ENCODE assay signal across 11 mouse cellular contexts in the genomic region with DNA sequence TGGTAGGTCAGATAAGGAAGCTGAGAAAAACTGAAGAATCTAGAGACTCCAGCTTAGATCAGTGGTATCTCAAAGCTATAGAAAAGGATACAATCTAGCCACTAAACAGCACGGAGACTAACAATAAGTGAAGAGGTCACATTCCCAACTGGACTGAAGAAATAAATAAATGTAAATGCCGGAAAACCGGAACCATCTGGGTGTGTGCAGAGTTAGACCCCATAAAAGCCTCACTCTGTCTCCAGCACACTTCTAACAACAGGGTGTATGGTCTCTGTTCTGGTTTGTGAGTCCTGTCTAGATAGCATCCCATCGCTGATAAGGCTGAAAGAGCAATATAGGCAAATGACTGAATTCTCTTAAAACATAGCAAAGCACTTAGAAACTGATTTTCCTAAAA. TPM values are rescaled to one million over a fixed set of nuclear protein-coding genes. Genes with fewer than 3 reads are reported as not detected.
DNase-seq lines count a peak whose midpoint lies in the region; ATAC-seq lines count a peak whose summit lies in the region.
"Had no signal": no experiment of that assay in that cellular context is flagged by ENCODE, and none has a peak within 500 bp of the region (broad histone marks: within the 10 kb centered on the region; RNA-seq: fewer than 3 reads in every experiment).

No protein-coding gene starts in this region.

- no peaks in the 10 kb centered on the region for H3K27me3 ChIP-seq in heart, embryonic 13.5 days (replicated peaks)
- no peaks in the 10 kb centered on the region for H3K27me3 ChIP-seq in limb, embryonic 12.5 days
- H3K27me3 ChIP-seq in limb, embryonic 10.5 days (ENCODE audit: low read depth, poor library complexity, severe bottlenecking): no peaks in the 10 kb centered on the region
- H3K27me3 ChIP-seq in embryonic facial prominence, embryonic 13.5 days: no peaks in the 10 kb centered on the region
- H3K27me3 ChIP-seq in neural tube, embryonic 15.5 days (replicated peaks): no peaks in the 10 kb centered on the region
- H3K27me3 ChIP-seq in forebrain, embryonic 15.5 days: no peaks in the 10 kb centered on the region
- H3K27me3 ChIP-seq: liver, embryonic 15.5 days; midbrain, embryonic 12.5 days had no signal

- H3K27ac ChIP-seq in heart, embryonic 13.5 days (replicated peaks): peak overlapping the region; percentile 90
- peak overlapping the region; percentile 79 for H3K27ac ChIP-seq in limb, embryonic 12.5 days
- H3K27ac ChIP-seq in limb, embryonic 10.5 days: no peak overlapping the region
- H3K27ac ChIP-seq in embryonic facial prominence, embryonic 13.5 days: peak overlapping the region; percentile 24; the same call in 1 of the 2 replicates
- H3K27ac ChIP-seq in neural tube, embryonic 15.5 days (replicated peaks): peak overlapping the region; percentile 63; the same call in 1 of the 2 replicates
- H3K27ac ChIP-seq in forebrain, embryonic 15.5 days (replicated peaks): no peak overlapping the region
- H3K27ac ChIP-seq: liver, embryonic 15.5 days; midbrain, embryonic 12.5 days had no signal

- H3K4me1 ChIP-seq in heart, embryonic 13.5 days: peaks cover 17% of the 10 kb centered on the region
- H3K4me1 ChIP-seq in limb, embryonic 12.5 days (replicated peaks): peaks cover 20% of the 10 kb centered on the region
- peaks cover 14% of the 10 kb centered on the region for H3K4me1 ChIP-seq in limb, embryonic 10.5 days
- peaks cover 17% of the 10 kb centered on the region for H3K4me1 ChIP-seq in embryonic facial prominence, embryonic 13.5 days
- H3K4me1 ChIP-seq in neural tube, embryonic 15.5 days: 0 out of 2 replicates have a peak, but pooled peaks cover 9% of the 10 kb centered on the region
- H3K4me1 ChIP-seq in forebrain, embryonic 15.5 days: peaks cover 9% of the 10 kb centered on the region; the same call in 1 of the 2 replicates
- H3K4me1 ChIP-seq: liver, embryonic 15.5 days; midbrain, embryonic 12.5 days had no signal

- peak overlapping the region; percentile 58 for H3K4me2 ChIP-seq in heart, embryonic 13.5 days
- no peak overlapping the region for H3K4me2 ChIP-seq in limb, embryonic 12.5 days
- H3K4me2 ChIP-seq in embryonic facial prominence, embryonic 13.5 days: peak overlapping the region; percentile 9; the same call in 1 of the 2 replicates
- H3K4me2 ChIP-seq in neural tube, embryonic 15.5 days: no peak overlapping the region
- H3K4me2 ChIP-seq in forebrain, embryonic 15.5 days (replicated peaks): no peak overlapping the region
- H3K4me2 ChIP-seq: liver, embryonic 15.5 days; midbrain, embryonic 12.5 days had no signal

- 55% methylated on average over 4 of the region's 4 CpGs for WGBS in heart, embryonic 13.5 days
- WGBS in limb, embryonic 12.5 days: 75% methylated on average over 4 of the region's 4 CpGs
- 83% methylated on average over 4 of the region's 4 CpGs for WGBS in limb, embryonic 10.5 days
- WGBS in embryonic facial prominence, embryonic 13.5 days: 78% methylated on average over 4 of the region's 4 CpGs
- WGBS in neural tube, embryonic 15.5 days: 84% methylated on average over 4 of the region's 4 CpGs
- WGBS in forebrain, embryonic 15.5 days: 97% methylated on average over 4 of the region's 4 CpGs

- H3K9ac ChIP-seq in heart, embryonic 13.5 days: peak overlapping the region; percentile 80; the same call in 1 of the 2 replicates
- no peak overlapping the region for H3K9ac ChIP-seq in limb, embryonic 12.5 days (replicated peaks)
- H3K9ac ChIP-seq in embryonic facial prominence, embryonic 13.5 days: no peak overlapping the region
- H3K9ac ChIP-seq in neural tube, embryonic 15.5 days (replicated peaks): no peak overlapping the region
- no peak overlapping the region for H3K9ac ChIP-seq in forebrain, embryonic 15.5 days (replicated peaks)
- H3K9ac ChIP-seq: liver, embryonic 15.5 days; midbrain, embryonic 12.5 days had no signal

- DNase-seq in heart, postnatal 25 days (ENCODE audit: low spot score): no peak
- DNase-seq in limb, embryonic 10.5 days (ENCODE audit: low spot score): no peak
- no peak for DNase-seq in spleen, postnatal 4 days (ENCODE audit: low spot score in 2 of 2)
- DNase-seq: thymus, adult 2 months had no signal

- H3K9me3 ChIP-seq in heart, embryonic 13.5 days: no peaks in the 10 kb centered on the region
- no peaks in the 10 kb centered on the region for H3K9me3 ChIP-seq in limb, embryonic 12.5 days
- no peaks in the 10 kb centered on the region for H3K9me3 ChIP-seq in limb, embryonic 10.5 days (replicated peaks)
- no peaks in the 10 kb centered on the region for H3K9me3 ChIP-seq in embryonic facial prominence, embryonic 13.5 days
- no peaks in the 10 kb centered on the region for H3K9me3 ChIP-seq in neural tube, embryonic 15.5 days (replicated peaks)
- H3K9me3 ChIP-seq in forebrain, embryonic 15.5 days: no peaks in the 10 kb centered on the region
- H3K9me3 ChIP-seq: liver, embryonic 15.5 days; midbrain, embryonic 12.5 days had no signal

- no peak overlapping the region for H3K4me3 ChIP-seq in heart, embryonic 13.5 days
- H3K4me3 ChIP-seq in limb, embryonic 12.5 days (replicated peaks): no peak overlapping the region
- H3K4me3 ChIP-seq in limb, embryonic 10.5 days: no peak overlapping the region
- H3K4me3 ChIP-seq in embryonic facial prominence, embryonic 13.5 days: no peak overlapping the region
- no peak overlapping the region for H3K4me3 ChIP-seq in neural tube, embryonic 15.5 days (replicated peaks)
- H3K4me3 ChIP-seq in forebrain, embryonic 15.5 days: no peak overlapping the region
- H3K4me3 ChIP-seq: liver, embryonic 15.5 days; midbrain, embryonic 12.5 days had no signal

- ATAC-seq in heart, embryonic 13.5 days (ENCODE audit: extremely low read depth, insufficient number of reproducible peaks, low FRiP score, low TSS enrichment): no peak
- ATAC-seq in limb, embryonic 12.5 days (ENCODE audit: insufficient number of reproducible peaks, insufficient read depth, low FRiP score, low TSS enrichment, low read depth): no peak
- no peak for ATAC-seq in embryonic facial prominence, embryonic 13.5 days (ENCODE audit: insufficient number of reproducible peaks, insufficient read depth, low FRiP score, low TSS enrichment, low read depth)
- no peak for ATAC-seq in neural tube, embryonic 15.5 days (ENCODE audit: low FRiP score)
- ATAC-seq in forebrain, embryonic 15.5 days (replicated peaks): no peak

- H3K36me3 ChIP-seq in heart, embryonic 13.5 days: no peaks in the 10 kb centered on the region; the same call in 1 of the 2 replicates
- no peaks in the 10 kb centered on the region for H3K36me3 ChIP-seq in limb, embryonic 12.5 days
- no peaks in the 10 kb centered on the region for H3K36me3 ChIP-seq in limb, embryonic 10.5 days
- no peaks in the 10 kb centered on the region for H3K36me3 ChIP-seq in embryonic facial prominence, embryonic 13.5 days
- H3K36me3 ChIP-seq in neural tube, embryonic 15.5 days: no peaks in the 10 kb centered on the region
- no peaks in the 10 kb centered on the region for H3K36me3 ChIP-seq in forebrain, embryonic 15.5 days
- H3K36me3 ChIP-seq: liver, embryonic 15.5 days; midbrain, embryonic 12.5 days had no signal

- intact Hi-C loops in heart, postnatal 25 days (cut with DNase I): no loop called here

RNA-seq across cellular contexts. Expression of gene Tm4sf1, which starts 6.2 kb away (rescaled TPM):
- polyA plus RNA-seq in heart, embryonic 13.5 days (2015; fragmentation: Nextera tagmentation; extraction: Ambion mirVana): 205 and 242 TPM in 2 replicates
- total RNA-seq in heart, postnatal 25 days (2021): 10 to 100 TPM; 93.1 to 99.1 TPM
- 14.0 and 15.5 TPM in 2 replicates for polyA plus RNA-seq in limb, embryonic 12.5 days (2016; fragmentation: Nextera tagmentation; extraction: Ambion mirVana)
- polyA plus RNA-seq in limb, embryonic 10.5 days (2016; fragmentation: Nextera tagmentation; extraction: Ambion mirVana): 3.1 and 3.5 TPM in 2 replicates
- 30.1 and 46.6 TPM in 2 replicates for polyA plus RNA-seq in embryonic facial prominence, embryonic 13.5 days (2015; fragmentation: Nextera tagmentation; extraction: Ambion mirVana)
- polyA plus RNA-seq in neural tube, embryonic 15.5 days (2015; fragmentation: Nextera tagmentation; extraction: Ambion mirVana): 31.1 and 42.5 TPM in 2 replicates
- 12.6 and 15.7 TPM in 2 replicates for polyA plus RNA-seq in forebrain, embryonic 15.5 days (2015; fragmentation: Nextera tagmentation; extraction: Ambion mirVana)

Comparison
In these comparisons a context has a peak if more than half of its experiments do, and no peak if none do; other contexts are left out.
1. H3K27ac ChIP-seq: peak in heart, embryonic 13.5 days (single experiment), limb, embryonic 12.5 days (single experiment), embryonic facial prominence, embryonic 13.5 days (single experiment) and neural tube, embryonic 15.5 days (single experiment); none in limb, embryonic 10.5 days (single experiment) and forebrain, embryonic 15.5 days (single experiment).
2. H3K4me2 ChIP-seq: peak in heart, embryonic 13.5 days (single experiment) and embryonic facial prominence, embryonic 13.5 days (single experiment); none in limb, embryonic 12.5 days (single experiment), neural tube, embryonic 15.5 days (single experiment) and forebrain, embryonic 15.5 days (single experiment).